Mouse (Mus musculus) liver, embryonic 12.5 days (tissue): ENCODE data around the gene Cdh3. TPM values are rescaled to one million over a fixed set of nuclear protein-coding genes. Genes with fewer than 3 reads are reported as not detected.

Source experiments
- ATAC-seq: fragments of 200-750 bp; cut with Nextera tagmentation; 2 replicates; pipeline ENCODE4 v1.8.0; 2017; ENCODE audit warnings: moderate number of reproducible peaks, mild to moderate bottlenecking, moderate library complexity
- H3K27ac ChIP-seq: fragments of 300-500 bp; sonication (generic); 2 replicates; pipeline ENCODE4 v1.5.1; 2016; ENCODE audit warnings: mild to moderate bottlenecking
- H3K27me3 ChIP-seq: fragments of 300-500 bp; sonication (generic); replicated peaks from 2 replicates; pipeline ENCODE4 v1.6.1; 2016; ENCODE audit warnings: mild to moderate bottlenecking, moderate library complexity
- H3K36me3 ChIP-seq: fragments of 300-500 bp; sonication (generic); 2 replicates; pipeline ENCODE4 v1.6.1; 2016; ENCODE audit warnings: mild to moderate bottlenecking, moderate library complexity
- H3K4me1 ChIP-seq: fragments of 300-500 bp; sonication (generic); 2 replicates; pipeline ENCODE4 v1.6.1; 2016
- H3K4me2 ChIP-seq: fragments of 300-500 bp; sonication (generic); 2 replicates; pipeline ENCODE4 v1.6.1; 2016; ENCODE audit warnings: mild to moderate bottlenecking, moderate library complexity
- H3K4me3 ChIP-seq: fragments of 300-500 bp; sonication (generic); 2 replicates; pipeline ENCODE4 v1.5.1; 2016; ENCODE audit warnings: mild to moderate bottlenecking, moderate library complexity
- H3K9ac ChIP-seq: fragments of 300-500 bp; sonication (generic); 2 replicates; pipeline ENCODE4 v1.6.1; 2016; ENCODE audit warnings: mild to moderate bottlenecking, moderate library complexity
- H3K9me3 ChIP-seq: fragments of 300-500 bp; sonication (generic); replicated peaks from 2 replicates; pipeline ENCODE4 v1.6.1; 2016; ENCODE audit warnings: mild to moderate bottlenecking, moderate library complexity
- WGBS: fragments of 180-500 bp; shearing (Covaris S2); methylation state at CpG from one replicate; pipeline ENCODE4 v1.1.7; 2016; ENCODE audit not compliant: insufficient replicate concordance; 5-methylcytosine and 5-hydroxymethylcytosine counted together
- polyA plus RNA-seq: library from polyadenylated mRNA; unstranded; fragments of >200 nt; fragmentation: Nextera tagmentation; extraction: Ambion mirVana; gene quantifications from 2 replicates; pipeline ENCODE4 v1.2.1, GENCODE M21; 2016

Cdh3 gene
- polyA plus RNA-seq, 1 experiment from 2014 or later: 6.8 TPM

DNA sequence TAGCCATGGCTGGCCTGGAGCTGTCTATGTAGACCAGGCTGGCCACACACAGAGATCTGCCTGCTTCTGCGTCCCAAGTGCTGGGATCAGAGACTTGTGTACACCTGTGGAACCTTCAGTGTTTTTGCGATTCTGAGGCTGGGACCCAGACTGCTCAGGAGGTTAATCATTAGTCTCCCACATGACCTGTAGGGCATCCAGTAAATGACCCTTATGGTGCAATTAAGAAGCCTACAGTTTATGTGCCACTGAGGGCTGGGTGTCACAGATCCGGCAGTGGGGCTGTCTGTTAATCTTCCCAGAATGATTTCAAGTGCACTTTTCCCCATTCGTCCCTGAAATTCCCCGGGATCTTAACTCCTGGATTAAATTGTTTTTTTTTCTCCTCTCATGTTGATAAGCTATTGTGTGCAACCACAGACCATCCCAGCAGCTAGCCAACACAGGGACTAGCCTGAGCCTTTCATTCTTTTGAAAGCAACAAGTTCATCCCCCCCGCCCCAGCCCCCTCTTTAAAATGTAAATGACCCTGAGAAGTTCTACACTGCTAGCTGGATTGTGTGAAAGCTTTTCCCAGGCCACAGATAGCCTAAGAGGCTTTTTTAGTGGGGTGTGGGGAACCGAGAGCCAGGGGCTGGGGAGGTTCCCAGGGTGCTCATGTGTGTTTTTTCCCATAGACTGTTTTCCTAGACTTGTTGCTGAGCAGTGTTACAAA is 88.7 kb downstream of the Cdh3 start:
- no peak overlapping the region for H3K4me2 ChIP-seq
- WGBS: 30% methylated on average over 7 of the region's 7 CpGs
- no peaks in the 10 kb centered on the region for H3K9me3 ChIP-seq
- ATAC-seq: no peak; the same call in 1 of the 2 replicates
- no peak overlapping the region for H3K9ac ChIP-seq
- no peak overlapping the region for H3K4me3 ChIP-seq
- H3K27ac ChIP-seq: 0 out of 2 replicates have a peak overlapping the region, but pooled peaks have one; percentile 6
- peaks cover 10% of the 10 kb centered on the region; the same call in 1 of the 2 replicates for H3K4me1 ChIP-seq
- H3K36me3 ChIP-seq: no peaks in the 10 kb centered on the region
- H3K27me3 ChIP-seq: peaks cover 52% of the 10 kb centered on the region

DNA sequence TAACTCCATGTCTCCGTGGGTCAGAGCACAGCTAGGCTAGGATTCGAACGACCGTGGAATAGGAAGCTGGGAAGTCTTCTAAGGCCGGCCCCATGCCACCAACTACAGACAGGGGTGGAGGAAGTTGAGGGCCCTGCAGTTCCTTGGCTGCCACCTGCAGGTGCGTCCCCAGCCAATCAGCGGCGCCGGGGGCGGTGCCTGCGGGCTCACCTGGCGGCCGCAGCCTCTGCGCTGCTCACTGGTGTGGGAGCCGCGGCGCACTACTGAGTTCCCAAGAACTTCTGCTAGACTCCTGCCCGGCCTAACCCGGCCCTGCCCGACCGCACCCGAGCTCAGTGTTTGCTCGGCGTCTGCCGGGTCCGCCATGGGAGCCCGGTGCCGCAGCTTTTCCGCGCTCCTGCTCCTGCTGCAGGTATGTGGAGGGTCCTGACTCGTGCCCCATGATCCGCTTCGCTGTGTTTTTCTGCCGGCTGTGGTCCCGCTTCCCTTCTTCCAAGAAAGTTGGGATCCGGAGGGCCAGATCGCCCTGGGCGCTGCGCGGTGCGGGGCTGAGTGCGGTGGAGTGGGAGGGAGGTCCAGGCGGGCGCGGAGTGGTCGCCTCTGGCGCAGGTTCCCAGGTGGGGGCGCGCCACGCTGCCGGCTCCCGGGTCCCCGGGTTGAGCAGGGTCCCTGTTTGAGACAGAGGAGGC is 92.6 kb downstream of the Cdh3 start, which contains the start of gene Cdh1:
Gene Cdh1, plus strand, starts transcription at position 221 of the 689 bp plus-strand sequence.
- peak; percentile 19; the same call in 1 of the 2 replicates for ATAC-seq
- peaks cover 87% of the 10 kb centered on the region for H3K27me3 ChIP-seq
- peak within 1 kb of the TSS; percentile 35 for H3K9ac ChIP-seq
- peak within 1 kb of the TSS; percentile 63 for H3K4me2 ChIP-seq
- H3K4me1 ChIP-seq: peaks cover 10% of the 10 kb centered on the region; the same call in 1 of the 2 replicates
- WGBS: 1% methylated on average over 53 of the region's 53 CpGs
- no peak within 1 kb of the TSS for H3K27ac ChIP-seq
- H3K9me3 ChIP-seq: no peaks in the 10 kb centered on the region
- H3K4me3 ChIP-seq: peak within 1 kb of the TSS; percentile 52
- no peaks in the 10 kb centered on the region for H3K36me3 ChIP-seq

DNA sequence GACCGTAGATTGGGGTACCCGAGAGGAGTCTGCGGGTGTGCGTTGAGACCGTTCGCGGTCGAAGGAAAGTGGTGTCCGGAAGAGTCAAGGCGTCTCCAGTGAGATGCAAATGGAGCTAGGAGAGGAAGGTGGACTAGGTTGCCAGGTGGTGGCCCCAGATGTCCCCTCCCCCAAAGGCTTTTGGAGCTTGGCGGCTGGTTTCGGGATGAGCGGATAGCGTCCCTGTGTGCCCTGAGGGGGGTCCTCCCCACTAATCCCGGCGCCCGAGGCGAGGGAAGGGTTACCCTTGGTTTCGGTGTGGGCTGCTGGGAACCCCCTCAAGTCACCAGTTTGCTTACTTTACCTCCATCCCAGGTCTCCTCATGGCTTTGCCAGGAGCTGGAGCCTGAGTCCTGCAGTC is 93.2 kb downstream of the Cdh3 start:
- Histone ChIP-seq H3K9me3 (no peaks in the 10 kb centered on the region), H3K4me1 (peaks cover 10% of the 10 kb centered on the region; the same call in 1 of the 2 replicates), H3K36me3 (no peaks in the 10 kb centered on the region), H3K4me2 (peak overlapping the region; percentile 63), H3K27me3 (peaks cover 92% of the 10 kb centered on the region), H3K9ac (peak overlapping the region; percentile 35), H3K27ac (no peak overlapping the region), H3K4me3 (peak overlapping the region; percentile 52)
- 5% methylated on average over 19 of the region's 19 CpGs for WGBS
- no peak for ATAC-seq

DNA sequence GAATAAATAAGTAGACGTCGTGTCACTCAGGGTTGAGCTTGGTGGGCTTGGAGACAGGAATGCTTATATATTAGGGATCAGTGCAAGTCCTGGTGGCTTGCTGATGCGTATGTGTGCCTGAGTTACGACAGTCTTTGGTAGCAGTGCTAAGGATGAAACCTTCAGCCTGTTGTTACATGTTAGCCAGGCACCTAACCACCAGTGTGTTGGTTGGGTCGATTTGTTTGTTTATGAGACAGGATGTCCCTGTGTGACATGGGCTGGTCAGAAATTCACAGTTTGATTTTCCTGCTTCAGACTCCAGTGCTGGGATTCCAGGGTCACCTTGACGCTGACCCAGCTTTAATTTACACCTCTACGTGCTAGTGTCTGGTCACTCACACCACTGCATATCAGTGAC is 95.0 kb downstream of the Cdh3 start:
- no peak overlapping the region for H3K4me2 ChIP-seq
- peaks cover 11% of the 10 kb centered on the region; the same call in 1 of the 2 replicates for H3K4me1 ChIP-seq
- no peak overlapping the region for H3K27ac ChIP-seq
- no peaks in the 10 kb centered on the region for H3K9me3 ChIP-seq
- WGBS: 43% methylated on average over 7 of the region's 7 CpGs
- ATAC-seq: no peak
- no peaks in the 10 kb centered on the region for H3K36me3 ChIP-seq
- H3K4me3 ChIP-seq: no peak overlapping the region
- H3K27me3 ChIP-seq: peaks cover 76% of the 10 kb centered on the region
- no peak overlapping the region for H3K9ac ChIP-seq

DNA sequence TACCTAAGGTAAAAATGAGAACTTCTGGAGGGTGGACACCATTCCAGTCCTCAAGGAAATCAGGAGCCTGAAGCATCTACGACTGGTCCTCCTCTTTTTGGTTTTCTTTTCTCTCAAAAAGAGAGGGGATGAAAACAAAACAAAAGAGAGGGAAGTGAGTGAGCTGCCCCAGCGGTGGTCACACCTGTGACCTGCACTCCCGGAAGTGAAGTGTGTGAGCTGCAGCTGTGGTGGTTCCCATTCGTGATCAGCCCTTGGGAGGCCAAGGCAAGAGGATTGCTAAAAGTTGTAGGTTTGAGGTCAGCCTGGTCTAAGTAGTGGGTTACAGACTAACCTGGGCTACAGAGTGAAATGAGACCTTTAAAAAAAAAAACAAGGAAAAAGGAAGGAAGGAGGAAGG is 95.4 kb downstream of the Cdh3 start:
- Histone ChIP-seq H3K4me2 (no peak overlapping the region), H3K4me3 (no peak overlapping the region), H3K9me3 (no peaks in the 10 kb centered on the region), H3K36me3 (no peaks in the 10 kb centered on the region), H3K27me3 (peaks cover 72% of the 10 kb centered on the region), H3K27ac (no peak overlapping the region), H3K4me1 (peaks cover 15% of the 10 kb centered on the region; the same call in 1 of the 2 replicates), H3K9ac (no peak overlapping the region)
- no peak for ATAC-seq
- WGBS: 28% methylated on average over 4 of the region's 4 CpGs

DNA sequence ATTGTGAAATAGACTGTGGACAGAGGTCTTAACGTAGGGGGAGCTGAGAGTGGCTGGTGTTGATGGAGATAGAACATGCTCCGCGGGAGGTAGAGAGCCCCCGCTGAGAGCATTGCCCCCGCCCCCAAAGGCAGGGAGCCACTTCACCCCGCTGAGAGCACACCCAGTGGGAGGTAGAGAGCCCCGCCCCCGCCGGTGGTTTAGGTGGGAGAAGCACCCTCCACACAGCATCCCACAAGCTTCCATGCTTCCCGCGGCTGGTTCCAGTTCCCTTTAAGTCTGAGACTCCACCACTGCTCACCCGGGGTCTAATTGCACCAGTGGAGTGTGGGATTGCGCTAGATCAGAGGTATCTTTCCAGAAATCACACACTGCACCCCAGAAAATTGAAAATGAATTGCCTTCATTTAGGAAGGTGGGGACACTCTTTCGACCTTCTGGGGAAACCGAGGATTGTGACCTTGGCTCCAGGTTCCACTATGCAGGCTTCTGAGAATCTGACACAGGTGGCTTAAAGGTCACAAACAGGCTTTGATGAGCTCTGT is 96.0 kb downstream of the Cdh3 start:
- H3K27ac ChIP-seq: no peak overlapping the region
- 17% methylated on average over 14 of the region's 15 CpGs for WGBS

More for the DNA sequence above, 96.0 kb downstream of the Cdh3 start:
- H3K36me3 ChIP-seq: no peaks in the 10 kb centered on the region
- no peak overlapping the region for H3K9ac ChIP-seq
- H3K9me3 ChIP-seq: no peaks in the 10 kb centered on the region
- H3K27me3 ChIP-seq: peaks cover 67% of the 10 kb centered on the region
- ATAC-seq: no peak
- H3K4me3 ChIP-seq: no peak overlapping the region
- peaks cover 15% of the 10 kb centered on the region; the same call in 1 of the 2 replicates for H3K4me1 ChIP-seq
- no peak overlapping the region for H3K4me2 ChIP-seq

Other genes starting within 250 kb of the Cdh3 start
- 0.61 and 0.92 TPM in 2 replicates for gene Smpd3, start 172.9 kb upstream of the Cdh3 start, polyA plus RNA-seq
- gene Zfp90, start 95.6 kb upstream of the Cdh3 start, polyA plus RNA-seq: 3.5 and 3.8 TPM in 2 replicates
- not detected in 2 replicates for gene 6030452D12Rik, start 10.4 kb upstream of the Cdh3 start, polyA plus RNA-seq
- gene Gm10073, start 62.6 kb downstream of the Cdh3 start, polyA plus RNA-seq: 4.0 and 7.1 TPM in 2 replicates
- 10.7 and 11.4 TPM in 2 replicates for gene Cdh1, start 92.5 kb downstream of the Cdh3 start, polyA plus RNA-seq
- 6.0 and 6.4 TPM in 2 replicates for gene Tango6, start 172.2 kb downstream of the Cdh3 start, polyA plus RNA-seq